Comparison of ENCODE assay signal across 10 mouse cellular contexts in genomic region chr4:154236893-154237292, GRCm38 (mm10).
DNase-seq lines count a peak whose midpoint lies in the region; ATAC-seq and TF ChIP-seq lines count a peak whose summit lies in the region.
"Had no signal": no experiment of that assay in that cellular context is flagged by ENCODE, and none has a peak within 500 bp of the region (broad histone marks: within the 10 kb centered on the region; RNA-seq: fewer than 3 reads in every experiment).

No protein-coding gene starts in this region.

- DNase-seq in heart, postnatal 0 days (ENCODE audit: low spot score) = no peak
- no peak for DNase-seq in heart, adult 2 months
- DNase-seq in embryonic facial prominence, embryonic 10.5 days (ENCODE audit: low spot score) = peak; percentile 42
- peak; percentile 25 for DNase-seq in hindbrain, embryonic 11.5 days (ENCODE audit: low spot score)
- no peak for DNase-seq in layer of hippocampus, postnatal 25 days (ENCODE audit: extremely low spot score in 1 of 2, low spot score in 1 of 2)
- DNase-seq in frontal cortex, postnatal 14 days (ENCODE audit: low spot score in 2 of 2) = no peak
- DNase-seq in right cerebral cortex, postnatal 36 days (ENCODE audit: low spot score in 2 of 2) = no peak
- DNase-seq: liver, postnatal 0 days had no signal

- H3K36me3 ChIP-seq in heart, postnatal 0 days (replicated peaks; ENCODE audit: control insufficient read depth, insufficient read depth, low read length) = no peaks in the 10 kb centered on the region
- H3K36me3 ChIP-seq in heart, adult 2 months (ENCODE audit: control insufficient read depth, insufficient read depth, low read length) = no peaks in the 10 kb centered on the region
- H3K36me3 ChIP-seq in embryonic facial prominence, embryonic 10.5 days (replicated peaks) = peaks cover 9% of the 10 kb centered on the region; the same call in 1 of the 2 replicates
- H3K36me3 ChIP-seq in hindbrain, embryonic 11.5 days (ENCODE audit: control insufficient read depth, insufficient read depth, low read length) = no peaks in the 10 kb centered on the region
- H3K36me3 ChIP-seq in midbrain, embryonic 13.5 days = no peaks in the 10 kb centered on the region

- peak overlapping the region; percentile 18; the same call in 1 of the 2 replicates for H3K4me3 ChIP-seq in heart, postnatal 0 days (ENCODE audit: low read depth, low read length)
- no peak overlapping the region for H3K4me3 ChIP-seq in heart, adult 2 months
- H3K4me3 ChIP-seq in embryonic facial prominence, embryonic 10.5 days = peak overlapping the region; percentile 44
- no peak overlapping the region for H3K4me3 ChIP-seq in hindbrain, embryonic 11.5 days (ENCODE audit: low read depth, low read length)
- H3K4me3 ChIP-seq in midbrain, embryonic 13.5 days (replicated peaks) = no peak overlapping the region; the same call in 1 of the 2 replicates

- no peak for TF ChIP-seq POLR2A in heart, adult 2 months (IDR thresholded peaks at IDR 0.05; ENCODE audit: insufficient read depth, low read depth, low read length)

- H3K4me2 ChIP-seq in heart, postnatal 0 days (ENCODE audit: low read depth, low read length) = peak overlapping the region; percentile 53
- H3K4me2 ChIP-seq in hindbrain, embryonic 11.5 days (replicated peaks; ENCODE audit: low read depth, low read length) = no peak overlapping the region; the same call in 1 of the 2 replicates
- peak overlapping the region; percentile 42 for H3K4me2 ChIP-seq in midbrain, embryonic 13.5 days (replicated peaks)

- peak overlapping the region; percentile 29; the same call in 1 of the 2 replicates for H3K9ac ChIP-seq in heart, postnatal 0 days (replicated peaks; ENCODE audit: low read depth, low read length)
- H3K9ac ChIP-seq in heart, adult 2 months (ENCODE audit: low read depth, low read length) = no peak overlapping the region
- no peak overlapping the region for H3K9ac ChIP-seq in hindbrain, embryonic 11.5 days (ENCODE audit: low read depth, low read length)
- no peak overlapping the region for H3K9ac ChIP-seq in midbrain, embryonic 13.5 days (replicated peaks)
- H3K9ac ChIP-seq: liver, postnatal 0 days had no signal

- intact Hi-C loops in heart, adult 2 months (cut with DNase I) = no loop called here

- no peaks in the 10 kb centered on the region for H3K79me2 ChIP-seq in heart, adult 2 months (replicated peaks; ENCODE audit: control insufficient read depth, insufficient read depth, low read length)

- H3K9me3 ChIP-seq in heart, postnatal 0 days (replicated peaks; ENCODE audit: control insufficient read depth, low read length) = no peaks in the 10 kb centered on the region
- H3K9me3 ChIP-seq in embryonic facial prominence, embryonic 10.5 days = no peaks in the 10 kb centered on the region
- H3K9me3 ChIP-seq in hindbrain, embryonic 11.5 days (ENCODE audit: control insufficient read depth, low read length) = no peaks in the 10 kb centered on the region
- no peaks in the 10 kb centered on the region for H3K9me3 ChIP-seq in midbrain, embryonic 13.5 days

- no peak for TF ChIP-seq CTCF in heart, postnatal 0 days (IDR thresholded peaks at IDR 0.05; ENCODE audit: low read depth)
- no peak for TF ChIP-seq CTCF in heart, adult 2 months (IDR thresholded peaks at IDR 0.05)

- H3K27me3 ChIP-seq in heart, postnatal 0 days (ENCODE audit: control insufficient read depth, insufficient read depth, low read length) = no peaks in the 10 kb centered on the region
- H3K27me3 ChIP-seq in heart, adult 2 months (ENCODE audit: control insufficient read depth, insufficient read depth, low read length) = no peaks in the 10 kb centered on the region
- H3K27me3 ChIP-seq in embryonic facial prominence, embryonic 10.5 days (replicated peaks; ENCODE audit: low read depth, poor library complexity, severe bottlenecking) = no peaks in the 10 kb centered on the region
- no peaks in the 10 kb centered on the region for H3K27me3 ChIP-seq in hindbrain, embryonic 11.5 days (ENCODE audit: control insufficient read depth, insufficient read depth, low read length)
- no peaks in the 10 kb centered on the region for H3K27me3 ChIP-seq in midbrain, embryonic 13.5 days
- H3K27me3 ChIP-seq: CH12.LX had no signal

- 17% methylated on average over 10 of the region's 10 CpGs for WGBS in heart, postnatal 0 days
- 42% methylated on average over 10 of the region's 10 CpGs for WGBS in heart, adult 2 months
- 11% methylated on average over 10 of the region's 10 CpGs for WGBS in embryonic facial prominence, embryonic 10.5 days
- 7% methylated on average over 10 of the region's 10 CpGs for WGBS in hindbrain, embryonic 11.5 days
- 2% methylated on average over 10 of the region's 10 CpGs for WGBS in midbrain, embryonic 13.5 days

- H3K4me1 ChIP-seq in heart, postnatal 0 days (ENCODE audit: control insufficient read depth, insufficient read depth) = peaks cover 50% of the 10 kb centered on the region
- H3K4me1 ChIP-seq in heart, adult 2 months (ENCODE audit: control insufficient read depth, insufficient read depth, low read length) = peaks cover 11% of the 10 kb centered on the region
- H3K4me1 ChIP-seq in embryonic facial prominence, embryonic 10.5 days = peaks cover 70% of the 10 kb centered on the region
- 0 out of 2 replicates have a peak, but pooled peaks cover 3% of the 10 kb centered on the region for H3K4me1 ChIP-seq in hindbrain, embryonic 11.5 days (replicated peaks; ENCODE audit: control insufficient read depth, insufficient read depth, low read length)
- H3K4me1 ChIP-seq in midbrain, embryonic 13.5 days (replicated peaks) = peaks cover 12% of the 10 kb centered on the region

- H3K27ac ChIP-seq in heart, postnatal 0 days (ENCODE audit: low read depth) = no peak overlapping the region
- no peak overlapping the region for H3K27ac ChIP-seq in heart, adult 2 months
- H3K27ac ChIP-seq in embryonic facial prominence, embryonic 10.5 days (replicated peaks) = peak overlapping the region; percentile 74
- no peak overlapping the region for H3K27ac ChIP-seq in hindbrain, embryonic 11.5 days (ENCODE audit: low read depth, low read length)
- H3K27ac ChIP-seq in midbrain, embryonic 13.5 days = no peak overlapping the region

- ATAC-seq in heart, postnatal 0 days (ENCODE audit: insufficient read depth, low read depth) = 0 out of 2 replicates have a peak, but pooled peaks have one; percentile 21
- peak; percentile 35; the same call in 1 of the 2 replicates for ATAC-seq in hindbrain, embryonic 11.5 days (ENCODE audit: low FRiP score)
- ATAC-seq in midbrain, embryonic 13.5 days = peak; percentile 68

- TF ChIP-seq EP300 in heart, postnatal 0 days (IDR thresholded peaks at IDR 0.05; ENCODE audit: low read depth) = no peak
- no peak for TF ChIP-seq EP300 in heart, adult 2 months (IDR thresholded peaks at IDR 0.05; ENCODE audit: insufficient read depth, low read depth, low read length)

Comparison
In these comparisons a context has a peak if more than half of its experiments do, and no peak if none do; other contexts are left out.
1. H3K4me3 ChIP-seq: peak in heart, postnatal 0 days (single experiment) and embryonic facial prominence, embryonic 10.5 days (single experiment); none in heart, adult 2 months (single experiment), hindbrain, embryonic 11.5 days (single experiment) and midbrain, embryonic 13.5 days (single experiment).
2. DNase-seq: peak in embryonic facial prominence, embryonic 10.5 days (single experiment) and hindbrain, embryonic 11.5 days (single experiment); none in heart, postnatal 0 days (single experiment), heart, adult 2 months (0 of 2), layer of hippocampus, postnatal 25 days (0 of 2), frontal cortex, postnatal 14 days (0 of 2) and right cerebral cortex, postnatal 36 days (0 of 2).
3. Peak in every context shown above with its lines, with median percentiles within 50 percentile points of each other: ATAC-seq.